Mouse (Mus musculus) E14TG2a.4 (cell line): ENCODE data around the gene Sfrp5.

Source experiments
- H3K27me3 ChIP-seq: 2 replicates; pipeline ENCODE4 v1.6.1; 2014; ENCODE audit warnings: low read length, control low read depth; ENCODE audit not compliant: insufficient read depth
- H3K36me3 ChIP-seq: 2 replicates; pipeline ENCODE4 v1.6.1; 2014; ENCODE audit warnings: low read length, control low read depth; ENCODE audit not compliant: insufficient read depth
- H3K4me1 ChIP-seq: replicated peaks from 2 replicates; pipeline ENCODE4 v1.6.1; 2014; ENCODE audit warnings: low read depth, low read length, control low read depth
- H3K4me3 ChIP-seq: replicated peaks from 2 replicates; pipeline ENCODE4 v1.5.1; 2014; ENCODE audit warnings: mild to moderate bottlenecking, low read length
- H3K9me3 ChIP-seq: 2 replicates; pipeline ENCODE4 v1.6.1; 2014; ENCODE audit warnings: low read length, control low read depth
- CTCF ChIP-seq: conservative IDR thresholded peaks from 2 replicates; pipeline ENCODE4 v1.5.1; 2014; ENCODE audit warnings: low read length
- NANOG ChIP-seq: IDR thresholded peaks from 2 replicates; pipeline ENCODE4 v1.6.1; 2014; ENCODE audit warnings: borderline replicate concordance, low read length, mixed read lengths
- POU5F1 ChIP-seq: IDR thresholded peaks from 2 replicates; pipeline ENCODE4 v1.6.1; 2014; ENCODE audit warnings: low read length, borderline replicate concordance

The Sfrp5 gene

DNA sequence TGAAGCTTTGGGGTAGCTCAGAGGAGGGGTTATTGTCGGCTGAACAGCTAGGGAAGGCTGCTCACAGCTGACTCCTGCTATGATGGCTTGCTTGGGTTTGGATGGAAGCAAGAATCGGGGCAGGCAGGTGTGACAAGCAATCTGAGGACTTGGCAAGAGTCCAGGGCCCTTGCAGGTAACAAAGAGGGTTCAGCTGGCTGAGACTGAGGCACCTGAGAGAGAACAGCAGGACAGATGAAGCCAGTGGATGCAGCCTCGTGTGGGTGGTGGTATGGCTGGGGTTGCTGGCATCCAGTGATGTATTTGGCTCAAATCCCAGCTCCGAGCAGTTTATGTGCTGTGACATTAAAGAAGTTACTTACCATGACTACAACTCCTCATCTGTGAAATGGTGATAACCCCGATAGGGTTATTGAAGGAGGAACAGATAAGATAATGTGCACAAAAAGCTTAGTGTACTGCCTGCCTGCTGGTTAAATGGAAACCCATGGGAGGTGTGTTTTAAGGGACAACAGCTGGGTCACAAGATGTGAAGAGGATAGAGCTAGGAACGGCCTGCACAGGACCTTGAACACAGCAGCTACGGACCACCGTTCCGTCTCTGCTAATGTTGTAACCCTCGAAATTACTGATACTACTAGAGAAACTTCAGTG is 32.6 kb downstream of the Sfrp5 start:
- no peak overlapping the region for H3K4me3 ChIP-seq
- peaks cover 7% of the 10 kb centered on the region for H3K9me3 ChIP-seq
- H3K36me3 ChIP-seq, result peaks cover 9% of the 10 kb centered on the region
- peaks cover 41% of the 10 kb centered on the region for H3K4me1 ChIP-seq
- no peak for TF ChIP-seq CTCF
- TF ChIP-seq POU5F1, result no peak
- no peak for TF ChIP-seq NANOG
- peaks cover 13% of the 10 kb centered on the region; the same call in 1 of the 2 replicates for H3K27me3 ChIP-seq

DNA sequence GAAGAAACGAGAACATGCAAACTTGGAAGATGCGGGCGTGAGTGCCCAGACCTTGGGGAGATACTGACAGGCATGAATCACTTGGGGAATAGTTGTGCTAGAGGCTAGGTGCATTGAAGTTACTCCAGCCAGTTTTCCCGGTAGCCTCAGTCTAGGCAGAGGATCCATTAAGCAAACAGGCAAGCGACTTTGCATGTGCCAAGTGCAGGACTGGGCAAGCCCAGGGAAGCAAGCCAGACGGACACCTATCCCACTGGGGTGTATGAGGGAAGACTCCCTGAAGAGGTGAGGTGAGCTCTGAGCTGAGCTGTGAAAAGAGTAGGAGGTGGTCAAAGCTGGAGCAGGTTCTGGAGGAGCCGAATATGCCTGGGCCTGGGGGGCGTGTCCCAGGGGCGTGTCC is 34.6 kb downstream of the Sfrp5 start:
- Histone ChIP-seq H3K4me3 (no peak overlapping the region), H3K9me3 (peaks cover 19% of the 10 kb centered on the region), H3K4me1 (peaks cover 41% of the 10 kb centered on the region), H3K36me3 (no peaks in the 10 kb centered on the region), H3K27me3 (peaks cover 13% of the 10 kb centered on the region; the same call in 1 of the 2 replicates)
- TF ChIP-seq NANOG (no peak), CTCF (no peak), POU5F1 (no peak)

GRCm38 (mm10) chr19:42166766-42167165 is 35.3 kb downstream of the Sfrp5 start:
- Histone ChIP-seq H3K9me3 (peaks cover 19% of the 10 kb centered on the region), H3K4me3 (no peak overlapping the region), H3K36me3 (no peaks in the 10 kb centered on the region), H3K27me3 (peaks cover 13% of the 10 kb centered on the region; the same call in 1 of the 2 replicates), H3K4me1 (peaks cover 38% of the 10 kb centered on the region)
- TF ChIP-seq POU5F1, result no peak
- no peak for TF ChIP-seq NANOG
- no peak for TF ChIP-seq CTCF

DNA sequence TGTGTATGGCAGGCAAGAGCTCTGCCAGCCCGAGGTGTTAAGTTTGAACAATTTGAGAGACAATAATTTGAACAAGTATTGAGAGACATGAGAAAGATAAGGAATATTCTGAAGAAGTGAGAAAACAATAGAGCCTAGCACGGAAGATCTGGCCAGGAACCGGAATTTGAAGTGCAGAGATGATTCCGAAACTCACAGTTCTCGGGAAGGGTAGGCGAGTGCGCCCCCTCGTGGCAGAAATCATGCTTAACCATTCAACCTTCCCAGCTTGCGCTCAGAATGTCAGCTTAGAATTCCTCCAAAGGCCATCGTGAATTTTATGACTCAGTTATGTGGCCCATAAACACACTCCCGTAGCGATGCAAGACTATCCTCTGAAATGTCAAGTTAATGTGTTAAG is 35.9 kb downstream of the Sfrp5 start:
- Histone ChIP-seq H3K4me3 (no peak overlapping the region), H3K36me3 (no peaks in the 10 kb centered on the region), H3K9me3 (peaks cover 23% of the 10 kb centered on the region), H3K4me1 (peaks cover 32% of the 10 kb centered on the region), H3K27me3 (peaks cover 13% of the 10 kb centered on the region; the same call in 1 of the 2 replicates)
- TF ChIP-seq NANOG (no peak), POU5F1 (no peak), CTCF (peak; percentile 78)

DNA sequence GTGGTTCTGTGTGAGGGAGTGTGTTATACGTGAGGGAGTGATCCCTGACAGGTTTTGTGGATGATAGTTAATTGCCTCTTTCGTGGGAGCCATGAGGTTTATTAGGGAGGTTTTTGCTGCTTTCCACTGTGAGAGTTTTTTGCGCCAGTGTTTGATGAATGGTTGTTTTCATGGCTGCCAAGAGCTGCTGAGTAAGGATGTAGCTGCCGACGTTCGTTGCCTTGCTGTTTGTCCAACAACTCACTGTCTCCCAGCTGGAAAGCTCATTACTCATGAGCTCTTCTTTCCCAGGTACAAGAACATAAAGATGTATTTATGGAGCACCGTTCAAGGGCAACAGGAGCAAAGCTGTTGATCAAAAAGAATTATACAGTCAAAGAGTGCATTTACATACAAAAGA is 37.9 kb downstream of the Sfrp5 start:
- H3K36me3 ChIP-seq, result no peaks in the 10 kb centered on the region
- H3K27me3 ChIP-seq, result peaks cover 11% of the 10 kb centered on the region; the same call in 1 of the 2 replicates
- H3K9me3 ChIP-seq, result peaks cover 31% of the 10 kb centered on the region
- peaks cover 18% of the 10 kb centered on the region for H3K4me1 ChIP-seq
- TF ChIP-seq NANOG (no peak), POU5F1 (no peak), CTCF (no peak)
- no peak overlapping the region for H3K4me3 ChIP-seq

- TF ChIP-seq NANOG (no peak), CTCF (no peak), POU5F1 (no peak)
- Histone ChIP-seq H3K36me3 (no peaks in the 10 kb centered on the region), H3K4me1 (peaks cover 16% of the 10 kb centered on the region), H3K27me3 (0 out of 2 replicates have a peak, but pooled peaks cover 6% of the 10 kb centered on the region), H3K4me3 (no peak within 1 kb of the TSS), H3K9me3 (peaks cover 31% of the 10 kb centered on the region)
Observed at GRCm38 (mm10) chr19:42163764-42164163, 38.3 kb downstream of the Sfrp5 start, which contains the start of gene Zfyve27. TSS of gene Zfyve27 (plus strand) at chr19:42163951.

DNA sequence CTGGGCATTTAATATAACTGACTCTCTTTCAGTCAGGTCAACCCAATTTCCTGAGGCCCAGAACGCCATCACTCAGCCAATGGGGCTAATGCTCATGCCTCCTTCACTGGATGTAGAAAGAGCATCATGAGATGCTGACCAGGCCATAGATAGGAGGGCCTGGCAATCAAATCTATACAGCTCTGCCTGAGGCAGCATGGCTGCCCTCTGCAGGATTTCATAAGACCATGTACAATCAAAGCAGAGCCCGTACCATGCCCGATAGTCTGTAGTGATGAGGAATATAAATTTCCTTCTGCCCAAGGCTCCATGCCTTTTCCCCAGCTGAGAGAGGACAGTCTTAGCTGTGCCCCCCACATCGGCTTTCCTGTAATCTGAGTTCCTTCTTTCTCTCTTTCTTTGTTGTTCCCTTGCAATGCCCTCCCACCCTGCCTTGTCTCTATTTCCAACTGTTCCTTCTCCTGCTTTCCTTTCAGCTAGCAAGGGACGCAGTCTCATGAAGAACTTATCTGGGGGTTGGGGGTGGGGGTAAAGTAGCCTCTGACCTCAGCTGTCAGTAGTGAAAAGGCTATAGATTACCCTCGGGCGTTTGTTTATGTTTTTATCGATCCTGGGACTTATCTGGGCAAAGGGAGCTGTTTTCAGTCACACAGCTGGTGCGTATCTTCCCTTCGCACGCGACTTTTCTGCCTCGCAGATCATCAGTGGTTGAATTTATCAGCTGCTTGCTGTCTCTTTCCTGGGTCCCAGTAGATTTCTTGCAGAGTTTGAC is 43.6 kb downstream of the Sfrp5 start:
- H3K27me3 ChIP-seq, result no peaks in the 10 kb centered on the region
- peaks cover 21% of the 10 kb centered on the region for H3K4me1 ChIP-seq
- H3K9me3 ChIP-seq, result peaks cover 14% of the 10 kb centered on the region
- no peaks in the 10 kb centered on the region for H3K36me3 ChIP-seq
- TF ChIP-seq POU5F1 (no peak), NANOG (no peak), CTCF (no peak)
- no peak overlapping the region for H3K4me3 ChIP-seq

- TF ChIP-seq POU5F1, result no peak
- TF ChIP-seq CTCF, result no peak
- no peak for TF ChIP-seq NANOG
- H3K4me3 ChIP-seq, result no peak overlapping the region
- H3K27me3 ChIP-seq, result no peaks in the 10 kb centered on the region
- H3K4me1 ChIP-seq, result peaks cover 28% of the 10 kb centered on the region
- peaks cover 12% of the 10 kb centered on the region; the same call in 1 of the 2 replicates for H3K9me3 ChIP-seq
- no peaks in the 10 kb centered on the region for H3K36me3 ChIP-seq
Observed at GRCm38 (mm10) chr19:42157493-42158237, 44.4 kb downstream of the Sfrp5 start.
